Mouse (Mus musculus) right cerebral cortex, postnatal 10 days (tissue): ENCODE measurements around the gene Pkn3.
A peak's percentile ranks its signal among the peaks of the same experiment; 100 is the strongest.
"Not testable (repeated sequence)": the region's sequence is repeated elsewhere in the genome, so short reads cannot be mapped to it uniquely, and the experiment has no call there.

Experiments
- DNase-seq, 2 experiments: peaks; one replicate each; pipeline ENCODE4 v3.0.0; 2021; ENCODE audit warnings: low spot score in 2 of 2

Gene Pkn3

DNA sequence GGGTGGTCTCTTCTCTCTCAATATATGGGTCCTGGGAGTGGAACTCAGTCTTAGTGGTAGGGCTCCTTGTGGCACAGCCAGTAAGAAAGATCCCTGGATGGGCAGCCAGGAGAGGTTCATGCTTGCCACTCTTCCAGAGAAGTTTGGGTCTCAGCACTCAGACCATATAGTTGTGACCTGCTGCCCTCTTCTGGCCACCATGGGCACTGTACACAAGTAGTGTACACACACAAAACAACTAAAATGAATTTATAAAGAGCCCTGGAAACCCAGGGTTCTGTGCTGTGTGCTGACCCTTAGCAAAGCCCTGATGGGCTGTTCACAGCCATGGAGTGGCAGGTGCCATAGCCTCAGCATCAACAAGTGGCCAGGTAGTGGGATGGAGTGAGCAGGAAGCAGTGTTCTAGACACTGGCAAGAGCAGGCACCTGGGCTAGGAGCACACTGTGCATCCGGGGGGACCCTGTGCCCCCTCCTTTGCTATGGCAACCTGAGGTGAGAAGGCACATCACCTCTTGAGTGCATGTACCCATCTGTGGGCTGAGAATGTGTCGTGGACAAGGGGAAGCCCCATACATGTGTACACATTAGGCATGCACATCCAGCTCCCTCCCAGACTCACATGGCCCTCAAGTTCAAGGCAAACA is 18.5 kb downstream of the Pkn3 start:
- peak; percentile 61 to 64 for DNase-seq

DNA sequence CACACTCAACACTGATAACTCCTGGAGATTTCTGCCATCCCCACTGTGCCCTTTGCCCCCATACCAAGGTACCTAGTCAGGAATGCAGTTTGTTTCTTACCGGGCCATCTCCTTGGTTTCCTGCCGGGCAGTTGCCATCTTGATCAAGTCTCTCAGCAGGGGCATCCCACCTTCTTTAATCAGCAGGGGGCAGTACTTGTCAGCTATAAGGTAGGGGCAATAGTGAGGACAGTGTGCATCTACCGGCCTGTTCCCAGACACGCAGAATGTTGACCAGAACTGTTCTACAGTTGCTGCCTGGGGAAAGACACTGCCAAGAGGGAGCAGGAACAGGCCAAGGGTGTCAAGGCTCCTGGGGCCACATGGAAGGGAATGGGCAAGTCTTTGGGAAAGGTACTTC is 22.7 kb downstream of the Pkn3 start:
- DNase-seq: no peak

DNA sequence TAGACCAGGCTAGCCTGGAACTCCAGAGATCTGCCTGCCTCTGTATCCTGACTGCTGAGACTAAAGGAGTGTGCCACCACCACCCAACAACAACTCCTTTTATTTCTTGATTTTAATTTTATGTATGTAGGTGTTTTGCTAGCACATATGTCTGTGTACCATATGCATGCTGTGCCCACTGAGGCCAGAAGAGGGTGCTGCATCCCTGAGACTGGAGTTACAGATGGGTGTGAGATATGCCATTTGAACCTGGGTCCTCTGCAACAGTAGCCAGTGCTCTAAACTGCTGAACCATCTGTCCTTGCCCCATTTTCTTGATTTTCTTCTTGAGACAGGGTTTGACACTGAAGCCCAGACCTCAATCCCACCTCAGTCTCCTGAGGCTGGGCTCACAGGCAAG is 28.9 kb downstream of the Pkn3 start:
- peak in 1 of 2 experiments; percentile 54 for DNase-seq

DNA sequence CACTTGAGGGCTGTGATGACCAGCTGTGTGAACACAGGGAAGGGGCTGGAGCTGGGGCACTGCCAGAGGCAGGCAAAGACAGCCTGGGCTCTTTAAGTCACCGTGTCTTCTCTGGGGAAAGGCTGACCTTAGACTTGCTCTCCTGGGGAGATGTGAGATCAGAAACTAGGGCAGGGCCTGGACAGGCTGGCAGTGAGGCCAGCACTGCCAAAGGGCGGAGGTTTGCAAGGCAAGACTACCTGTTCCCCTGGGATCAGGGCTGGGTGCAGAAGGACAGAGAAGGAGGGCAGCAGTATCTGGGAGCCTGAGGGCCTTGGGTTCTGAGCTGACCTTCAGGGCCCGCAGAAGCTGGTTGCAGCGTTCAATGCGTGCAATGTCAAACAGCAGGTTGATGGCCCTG is 30.2 kb downstream of the Pkn3 start:
- no peak for DNase-seq

DNA sequence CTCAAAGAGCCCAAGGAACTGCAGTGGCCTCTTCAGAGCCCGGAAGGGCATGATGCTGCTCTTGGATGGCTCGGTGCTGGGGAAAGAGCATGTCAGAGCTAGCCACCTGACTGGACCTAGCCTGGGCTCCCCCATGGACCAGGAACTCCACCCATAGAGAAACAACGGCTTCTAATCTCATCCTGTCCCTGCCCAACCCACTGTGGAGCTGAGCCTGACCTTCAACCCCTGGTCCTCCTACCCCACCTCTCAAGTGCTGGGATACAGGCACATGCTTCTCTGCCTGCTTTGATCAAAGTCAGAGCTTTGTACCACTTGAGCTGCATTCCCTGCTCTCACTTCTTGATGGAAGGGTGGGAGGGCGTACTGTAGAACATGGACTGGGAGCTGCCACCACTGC is 30.8 kb downstream of the Pkn3 start:
- DNase-seq: no peak

DNA sequence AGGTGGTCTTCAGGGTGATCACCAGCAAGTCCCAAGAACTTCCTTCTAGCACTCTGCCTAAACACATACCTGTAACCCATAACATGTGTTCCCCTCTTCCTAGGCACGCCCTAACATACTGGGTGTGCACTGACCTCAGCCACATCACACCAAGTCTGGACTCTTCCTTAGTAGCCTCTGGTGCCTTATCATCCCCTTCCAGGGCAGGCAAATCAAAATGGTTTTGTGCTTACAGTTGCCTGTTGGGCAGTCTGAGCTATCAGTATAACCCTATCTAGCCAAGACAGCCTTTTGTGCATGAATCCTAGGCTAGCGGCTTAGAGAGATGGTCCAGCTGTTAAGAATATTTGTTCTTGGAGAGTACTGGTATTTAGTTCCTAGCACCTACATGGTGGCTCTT is 34.0 kb downstream of the Pkn3 start:
- DNase-seq: no peak

DNA sequence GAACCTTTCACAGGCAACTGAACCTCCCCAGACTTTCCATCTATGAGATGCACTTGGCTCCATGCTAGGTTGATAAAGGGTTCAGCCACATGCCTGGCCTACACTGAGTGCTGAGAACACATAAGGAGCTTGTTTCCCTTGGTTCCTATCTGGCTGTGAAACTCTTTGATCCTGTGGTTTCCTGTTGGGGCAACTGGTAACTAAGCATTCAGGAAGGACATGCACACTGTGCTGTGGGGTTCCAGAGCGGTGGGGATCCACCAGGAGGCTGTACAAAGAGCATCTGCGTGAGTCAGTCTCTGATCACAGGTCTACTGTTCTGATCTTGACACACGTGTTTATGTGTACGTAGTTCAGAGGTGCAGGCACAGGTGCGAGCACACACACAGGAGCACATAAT is 35.1 kb downstream of the Pkn3 start:
- DNase-seq: no peak

DNA sequence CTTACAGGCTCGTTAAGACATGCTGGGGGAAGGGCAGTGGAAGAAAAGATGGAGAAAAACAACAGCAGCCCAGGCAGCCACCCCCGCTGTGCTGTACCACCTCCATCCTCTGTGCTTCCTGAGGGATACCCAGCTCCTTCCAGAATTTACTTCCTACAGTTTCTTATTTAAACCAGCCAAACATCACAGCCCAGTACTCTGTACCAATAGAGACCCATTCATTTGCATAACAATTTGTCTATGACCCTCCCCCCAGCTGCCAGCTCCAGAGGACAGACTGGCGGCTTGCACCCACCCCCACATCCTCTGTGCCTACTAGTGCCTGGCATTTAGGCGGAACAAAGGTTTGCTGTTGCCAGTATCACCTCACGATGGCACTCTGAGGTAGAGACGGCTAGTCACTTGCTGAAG is 42.2 kb downstream of the Pkn3 start:
- peak; percentile 75 to 82 for DNase-seq

DNA sequence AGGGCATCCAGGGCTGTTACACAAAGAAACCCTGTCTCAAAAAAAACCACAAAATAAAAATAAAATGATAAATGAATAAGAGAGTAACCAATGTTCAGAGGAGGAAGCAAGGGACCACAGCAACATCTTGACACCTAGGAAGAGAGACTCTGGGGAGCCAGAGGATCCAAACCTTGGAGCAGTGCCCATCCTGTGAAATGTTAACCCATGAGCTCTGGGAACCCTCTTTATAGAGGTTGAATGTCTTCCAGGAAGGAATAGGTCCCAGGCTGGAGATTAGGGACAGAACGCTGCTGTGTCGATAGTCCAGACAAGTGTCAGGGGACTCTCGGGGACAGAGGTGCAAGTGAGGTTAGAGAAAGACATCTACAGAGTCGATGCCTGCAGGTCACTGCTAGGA is 42.8 kb downstream of the Pkn3 start:
- no peak for DNase-seq

DNA sequence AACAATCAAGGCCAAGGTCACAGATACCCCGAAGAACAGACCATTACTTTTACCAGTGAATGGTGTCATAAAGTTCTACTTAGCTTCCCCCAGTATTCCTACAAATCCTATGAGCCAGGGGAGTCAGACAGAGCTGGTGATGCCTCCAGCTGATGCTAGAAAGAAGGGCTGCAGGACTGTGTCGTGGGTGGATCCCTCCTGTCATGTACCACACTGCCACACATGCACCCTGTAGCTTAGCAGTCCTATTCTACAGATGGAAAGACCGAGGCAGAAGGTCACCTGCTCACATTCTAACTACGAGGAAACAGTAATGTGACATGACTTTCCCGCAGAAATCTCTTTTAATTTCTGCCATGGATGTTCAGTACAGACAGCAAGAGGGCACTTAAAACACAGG is 45.3 kb downstream of the Pkn3 start:
- no peak for DNase-seq

DNA sequence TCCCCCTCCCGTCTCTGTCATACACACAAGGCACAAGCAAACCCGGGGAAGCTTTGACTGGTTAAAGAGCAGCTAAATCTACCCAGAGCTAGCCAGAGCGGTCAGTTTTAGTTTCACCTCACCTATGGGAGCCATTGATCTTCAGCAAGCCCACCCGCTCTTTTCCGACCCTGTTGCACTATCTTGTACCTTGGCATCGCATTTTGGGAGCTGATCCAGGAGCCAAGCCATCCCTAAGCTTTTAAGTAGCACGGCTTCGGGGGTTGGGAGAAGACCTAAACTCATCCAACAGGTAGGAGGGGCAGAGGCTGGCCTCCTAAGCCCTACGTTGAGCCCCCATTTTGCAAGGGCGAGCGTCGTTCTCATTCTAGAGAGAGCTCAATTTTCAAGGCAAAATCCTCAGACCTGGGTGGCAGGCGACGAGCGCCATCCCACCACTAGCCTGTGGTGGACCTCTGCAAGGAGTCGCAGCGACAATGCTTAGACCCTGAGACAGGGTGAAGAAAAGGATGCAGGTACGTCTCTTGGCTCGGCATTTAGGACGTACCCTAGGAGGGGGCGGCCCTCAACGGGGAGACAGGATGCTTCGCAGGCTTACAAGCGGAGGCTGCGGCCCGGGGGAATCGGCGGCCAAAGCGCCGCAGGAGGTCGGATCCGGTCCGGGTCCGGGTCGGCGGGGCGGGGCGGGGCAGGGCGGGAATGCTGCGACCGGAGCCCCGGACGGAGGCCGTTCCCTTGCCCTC is 46.4 kb downstream of the Pkn3 start:
- DNase-seq: peak; percentile 39 to 48

DNA sequence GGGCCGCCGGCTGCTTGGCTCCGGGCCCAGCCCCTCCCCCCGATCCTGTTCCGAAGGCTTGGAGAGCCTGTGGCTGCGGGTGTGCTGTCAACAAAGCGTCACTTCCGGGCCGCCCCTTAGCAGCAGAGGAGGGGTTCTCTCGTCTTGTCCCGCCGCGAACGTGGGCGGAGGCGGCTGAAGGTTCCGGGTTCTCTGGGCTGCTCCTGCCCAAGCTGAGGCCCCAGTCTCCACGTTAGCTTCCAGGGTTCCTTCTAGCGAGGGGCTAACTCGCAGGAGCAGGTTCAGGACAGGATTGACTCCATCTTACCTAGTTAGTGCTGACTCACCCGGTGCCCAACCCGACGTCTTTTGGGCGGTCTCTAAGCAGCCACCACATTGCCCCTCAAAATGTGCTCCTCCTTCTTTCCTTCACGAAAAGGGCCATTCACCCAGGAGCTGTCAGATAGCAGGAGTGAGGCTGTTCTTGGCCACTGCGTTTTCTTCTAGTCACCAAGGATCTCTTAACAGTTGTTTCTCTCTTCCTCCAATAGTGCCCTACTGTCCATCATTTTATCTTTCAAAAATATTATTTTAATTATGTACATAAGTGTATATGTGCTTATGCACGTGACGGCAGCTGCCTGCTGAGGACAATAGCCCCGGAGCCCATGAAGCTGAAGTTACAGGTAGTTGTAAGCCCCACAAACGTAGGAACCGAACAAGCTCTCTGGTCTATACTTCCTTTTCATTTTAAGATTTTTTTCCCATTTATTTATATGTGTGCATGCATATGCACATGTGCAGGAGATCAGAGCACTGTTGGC is 47.2 kb downstream of the Pkn3 start, which contains the start of gene Zer1:
Gene Zer1 (minus strand): TSS at position 114 of the 803 bp plus-strand sequence.
- peak; percentile 97 for DNase-seq

DNA sequence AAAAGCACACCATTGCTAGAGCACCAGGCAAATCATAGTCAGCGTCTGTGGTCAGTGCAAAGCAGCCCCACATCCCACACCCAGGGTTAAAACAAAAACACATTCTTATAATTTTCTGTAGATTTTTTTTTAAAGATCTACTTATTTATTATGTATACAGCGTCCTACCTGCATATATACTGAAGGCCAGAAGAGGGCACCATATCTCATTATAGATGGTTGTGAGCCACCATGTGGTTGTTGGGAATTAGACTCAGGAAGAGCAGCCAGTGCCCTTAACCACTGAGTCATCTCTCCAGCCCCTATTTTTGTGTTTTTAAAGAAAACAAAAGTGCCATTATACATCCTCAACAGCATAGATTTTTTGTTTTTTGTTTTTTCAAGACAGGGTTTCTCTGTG is 51.3 kb downstream of the Pkn3 start:
- DNase-seq: no peak

DNA sequence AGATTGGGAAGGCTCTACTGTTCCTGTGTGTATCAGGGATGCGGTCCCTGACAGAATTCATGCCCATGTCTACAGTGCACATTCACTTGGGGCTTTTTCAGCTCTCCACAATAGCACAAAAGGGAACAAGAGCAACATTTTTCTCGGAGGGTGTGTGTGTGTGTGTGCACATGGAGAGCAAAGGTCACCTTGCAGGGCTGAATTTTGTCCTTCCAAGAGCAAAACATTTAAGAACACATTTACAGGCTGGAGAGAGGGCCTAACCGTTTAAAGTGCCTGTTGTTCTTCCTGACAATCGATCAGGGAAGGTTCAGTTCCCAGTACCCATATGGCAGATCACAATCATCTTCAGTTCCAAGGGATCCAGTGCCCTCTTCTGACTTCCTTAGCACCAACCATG is 52.7 kb downstream of the Pkn3 start:
- DNase-seq: no peak

DNA sequence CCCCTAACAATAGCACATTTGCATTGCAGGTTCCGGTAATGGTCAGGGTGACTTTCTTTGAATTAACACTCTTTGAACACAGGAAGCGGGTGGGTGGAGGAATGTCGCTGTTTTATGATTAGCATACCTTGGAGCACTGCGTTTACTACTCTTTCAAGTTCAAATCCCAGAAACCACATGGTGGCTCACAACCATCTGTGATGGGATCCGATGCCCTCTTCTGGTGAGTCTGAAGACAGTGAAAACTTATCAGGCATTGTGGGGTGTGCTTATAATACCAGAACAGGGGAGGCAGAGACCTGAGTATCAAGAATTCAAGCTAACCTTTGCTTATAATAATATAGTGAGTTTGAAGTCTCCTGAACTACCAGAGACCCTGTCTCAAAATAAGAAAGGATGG is 53.8 kb downstream of the Pkn3 start:
- DNase-seq: not testable (repeated sequence)

DNA sequence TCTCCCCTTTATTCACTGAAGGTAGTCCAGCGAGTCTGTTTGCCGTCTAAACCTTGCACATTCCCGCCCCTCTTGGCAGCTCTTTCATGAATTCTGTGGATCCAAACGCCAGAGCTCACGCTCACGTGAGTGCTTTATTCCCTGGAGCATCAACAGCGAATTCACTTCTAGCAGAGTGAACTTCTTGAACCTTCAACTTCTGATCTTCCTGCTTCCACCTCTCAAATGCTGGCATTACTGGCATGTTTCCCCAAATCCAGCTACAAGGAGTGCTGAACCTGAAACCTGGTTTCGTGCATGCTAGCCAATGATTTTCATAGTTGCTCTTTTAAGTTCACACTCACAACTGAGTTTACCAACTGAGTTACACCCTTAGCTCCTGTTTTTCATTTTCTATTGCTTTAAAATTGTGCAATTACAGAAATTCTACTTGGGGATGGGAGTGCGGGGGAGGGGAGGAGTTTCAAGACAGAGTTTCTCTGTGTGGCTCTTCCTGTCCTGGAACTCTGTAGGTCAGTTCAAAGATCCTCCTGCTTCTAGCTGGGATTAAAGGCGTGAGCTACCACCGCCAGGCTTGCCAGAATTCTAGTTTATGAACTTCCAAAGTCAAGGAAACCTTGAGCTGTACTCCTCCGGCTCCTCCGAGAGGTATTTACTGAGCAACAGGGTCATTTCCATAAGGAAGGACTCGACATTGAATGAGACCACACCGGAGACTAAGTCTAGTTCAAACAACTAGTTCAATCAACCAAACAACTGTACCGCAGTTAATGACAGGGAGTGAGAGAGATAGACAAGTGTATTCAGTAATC is 55.5 kb downstream of the Pkn3 start:
- DNase-seq: no peak

DNA sequence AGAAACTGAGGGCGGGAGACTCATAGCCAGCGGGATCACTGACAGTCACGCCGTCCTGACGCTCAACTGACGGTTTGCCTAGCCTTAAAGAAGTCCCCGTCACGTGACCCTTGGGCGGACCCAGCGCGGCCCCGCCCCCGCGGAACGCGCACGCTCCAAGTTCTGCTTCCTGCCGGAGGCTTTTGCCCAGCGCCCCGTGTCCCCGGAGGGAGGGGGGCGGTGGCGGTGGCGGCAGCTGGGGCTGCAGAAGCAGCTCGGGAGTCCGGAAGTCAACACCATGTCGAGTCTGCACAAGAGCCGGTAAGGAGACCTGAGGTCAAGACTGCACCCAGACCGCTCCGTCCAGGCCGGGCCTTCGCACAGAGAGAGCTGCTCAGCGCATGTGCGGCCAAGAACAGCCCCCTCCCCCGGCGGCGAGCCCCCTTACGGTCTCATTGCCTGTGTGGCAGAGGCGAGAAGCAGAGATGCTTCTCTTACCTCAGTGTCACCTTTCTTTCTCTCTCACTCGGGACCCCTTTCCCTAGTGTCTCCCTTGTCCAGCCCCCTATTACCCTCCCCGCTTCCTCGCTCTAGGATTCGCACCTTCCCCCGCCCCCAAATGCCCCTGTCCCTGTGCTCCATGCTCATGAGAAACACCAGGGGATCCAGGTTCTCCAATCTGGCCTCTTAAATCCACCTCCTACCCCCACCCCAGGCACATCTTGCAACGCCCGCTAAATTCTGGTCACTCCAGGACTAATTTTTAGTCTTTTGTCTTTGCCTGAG is 56.3 kb downstream of the Pkn3 start, which contains the start of gene Tbc1d13:
Gene Tbc1d13 (plus strand): TSS at position 134 of the 765 bp plus-strand sequence.
- DNase-seq: peak; percentile 98

DNA sequence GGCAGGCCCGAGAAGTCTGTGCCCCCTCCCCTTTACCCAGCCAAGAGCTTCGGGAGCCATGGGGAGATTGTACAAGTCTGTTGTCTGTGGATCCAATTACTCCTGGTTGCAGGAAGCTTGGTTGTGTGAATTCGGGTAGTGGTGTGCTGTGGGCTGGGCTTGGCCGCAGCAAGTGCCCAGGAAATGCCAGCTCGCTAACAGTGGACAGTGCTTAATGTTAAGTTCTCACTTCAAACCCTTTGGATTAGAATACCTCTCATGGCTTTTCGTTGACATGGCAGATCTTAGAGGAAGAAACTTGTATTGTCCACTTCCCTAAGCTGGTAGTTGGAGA is 56.9 kb downstream of the Pkn3 start:
- no peak for DNase-seq

DNA sequence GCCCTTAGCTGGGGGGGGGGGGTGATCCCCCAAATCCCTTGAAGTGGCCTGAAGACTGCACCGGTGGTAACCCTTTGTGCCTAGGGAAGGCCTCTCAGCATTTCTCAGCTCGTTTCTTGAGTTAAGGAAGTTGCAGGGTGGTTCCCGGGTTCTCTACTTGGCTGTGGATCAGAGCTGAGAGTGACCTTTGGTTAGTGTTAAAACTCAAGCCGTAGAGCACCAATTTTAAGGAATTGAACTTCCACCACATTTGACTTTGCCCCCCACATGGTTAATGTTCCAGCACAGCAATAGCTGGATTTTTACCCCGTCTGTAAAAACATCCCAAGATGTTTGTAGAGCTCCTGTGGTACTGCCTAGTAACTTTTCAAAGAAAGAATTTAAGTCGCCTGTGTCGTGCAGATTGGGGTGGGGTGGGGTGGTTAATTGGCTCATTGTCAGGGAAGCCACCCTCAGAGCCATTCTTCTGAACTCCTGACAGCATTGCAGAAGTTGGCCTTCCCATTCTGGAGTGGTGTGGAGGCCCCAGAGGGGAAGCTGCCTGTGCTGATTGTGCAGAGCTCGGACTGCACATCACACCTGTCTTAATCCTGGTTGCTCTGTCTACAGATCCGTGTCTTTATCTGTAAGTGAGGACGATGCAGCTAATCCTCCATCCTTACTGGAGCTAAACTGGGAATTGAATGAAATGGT is 57.6 kb downstream of the Pkn3 start:
- no peak for DNase-seq

DNA sequence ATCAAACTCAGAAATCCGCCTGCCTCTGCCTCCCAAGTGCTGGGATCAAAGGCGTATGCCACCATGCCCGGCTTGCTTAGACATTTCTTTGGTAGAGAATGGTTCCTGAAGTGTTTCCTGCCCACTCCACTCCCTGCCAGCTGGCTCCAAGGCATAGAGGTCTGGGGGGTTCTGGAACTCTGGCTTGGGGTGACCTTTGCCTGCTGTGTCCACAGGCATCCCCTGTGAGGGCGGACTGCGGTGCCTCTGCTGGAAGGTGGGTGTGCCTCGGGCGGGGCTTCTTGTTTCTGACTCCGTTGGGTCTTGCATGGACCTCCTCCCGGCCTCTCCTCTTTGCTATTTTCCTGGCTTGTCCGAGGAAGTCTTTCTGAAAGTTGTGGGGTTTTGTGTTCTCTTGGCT is 59.0 kb downstream of the Pkn3 start:
- DNase-seq: no peak

DNA sequence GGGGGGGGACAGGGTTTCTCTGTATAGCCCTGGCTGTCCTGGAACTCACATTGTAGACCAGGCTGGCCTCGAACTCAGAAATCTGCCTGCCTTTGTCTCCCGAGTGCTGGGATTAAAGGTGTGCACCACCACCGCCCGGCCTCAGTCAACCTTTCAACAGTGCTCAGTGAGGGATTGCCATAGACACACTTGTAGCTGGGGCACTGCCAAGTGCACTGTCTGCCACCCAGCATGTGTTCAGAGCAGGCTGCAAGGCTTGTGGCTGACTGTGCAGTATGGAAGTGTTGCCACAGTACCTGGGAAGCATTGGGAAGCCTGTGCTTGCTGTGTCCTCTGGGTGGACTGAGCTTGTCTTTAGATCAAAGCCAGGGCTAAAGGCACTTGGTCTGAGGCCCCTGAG is 62.5 kb downstream of the Pkn3 start:
- not testable (repeated sequence) for DNase-seq
